Mouse (Mus musculus): ENCODE measurements around the gene H2afy.

DNA sequence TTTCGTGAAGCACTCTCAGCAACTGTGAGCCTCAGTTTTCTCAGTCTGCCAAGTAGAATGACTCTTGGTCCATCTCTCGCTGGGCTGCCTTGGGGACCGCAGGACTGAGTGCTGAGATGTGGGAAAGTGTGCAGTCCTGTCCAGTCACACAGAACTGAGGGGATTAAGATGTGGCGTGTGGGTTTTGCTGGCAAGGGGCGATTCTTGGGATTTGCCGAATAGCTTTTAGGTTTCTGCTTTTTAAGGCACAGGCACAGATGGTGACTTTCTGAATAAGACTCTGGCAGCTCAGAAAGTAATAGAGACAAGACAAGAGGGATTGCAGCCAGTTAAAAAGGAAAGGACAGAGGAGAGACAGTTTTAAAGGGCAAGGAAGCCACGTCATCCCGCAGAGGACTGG lies 78.4 kb downstream of the H2afy start:
- TF ChIP-seq CTCF (IDR thresholded peaks at IDR 0.05; ENCODE audit: insufficient read depth, low read depth, low read length) = no peak
- no peak for TF ChIP-seq POLR2A (IDR thresholded peaks at IDR 0.05; ENCODE audit: insufficient read depth, low read depth, low read length)

Data from olfactory bulb, adult 2 months (tissue).